Mouse (Mus musculus) left cerebral cortex, postnatal 10 days (tissue): Measurements from ENCODE around the gene Fbxo36. TPM values are rescaled to one million over a fixed set of nuclear protein-coding genes. Genes with fewer than 3 reads are reported as not detected.

Experiments used
- DNase-seq, 2 experiments: peaks; one replicate each; pipeline ENCODE4 v3.0.0; 2021 to 2022; ENCODE audit warnings: low spot score in 2 of 2, mixed read lengths in 1 of 2; ENCODE audit errors: extremely low spot score in 1 of 2
- intact Hi-C: fragments of 180-260 bp; cut with DNase I; formaldehyde crosslinking; loops from one replicate; pipeline ENCODE4 v1.15.1; 2025
- total RNA-seq, 2 experiments: library from RNA; stranded (reverse); gene quantifications; 2 replicates each; pipeline ENCODE4 v1.2.3; 2021

Gene Fbxo36
- total RNA-seq, result 1 to 10 TPM; 1.7 to 1.8 TPM

GRCm38 (mm10) chr1:84839309-84840017 is at the start of gene Fbxo36:
Gene Fbxo36, plus strand, starts transcription at chr1:84839841.
- peak; percentile 92 to 98 for DNase-seq
- intact Hi-C loops, result no loop called here

- intact Hi-C loops, result no loop called here
- DNase-seq, result no peak
These were observed 48.2 kb upstream of the Fbxo36 start for GRCm38 (mm10) chr1:84791393-84791792.

- DNase-seq, result no peak
- intact Hi-C loops, result no loop called here
These were observed 44.3 kb upstream of the Fbxo36 start for GRCm38 (mm10) chr1:84795335-84795734.

- intact Hi-C loops, result no loop called here
- no peak for DNase-seq
These were observed 40.5 kb upstream of the Fbxo36 start for GRCm38 (mm10) chr1:84799166-84799565.

- intact Hi-C loops, result no loop called here
- no peak for DNase-seq
These were observed 35.9 kb upstream of the Fbxo36 start for GRCm38 (mm10) chr1:84803788-84804187.

- DNase-seq, result no peak
These were observed 22.0 kb upstream of the Fbxo36 start for GRCm38 (mm10) chr1:84817596-84817995.

GRCm38 (mm10) chr1:84825091-84825490 is 14.6 kb upstream of the Fbxo36 start:
- no peak for DNase-seq
- intact Hi-C loops, result no loop called here

More at GRCm38 (mm10) chr1:84817596-84817995, 22.0 kb upstream of the Fbxo36 start:
- intact Hi-C loops, result no loop called here

- no peak for DNase-seq
- intact Hi-C loops, result no loop called here
These were observed 2.0 kb upstream of the Fbxo36 start for GRCm38 (mm10) chr1:84837523-84838145.

- DNase-seq, result no peak
- intact Hi-C loops, result no loop called here
These were observed 1.5 kb upstream of the Fbxo36 start for GRCm38 (mm10) chr1:84838156-84838555.

GRCm38 (mm10) chr1:84838621-84839151 is 955 bp upstream of the Fbxo36 start:
- peak; percentile 51 to 88 for DNase-seq
- intact Hi-C loops, result no loop called here

- intact Hi-C loops, result no loop called here
- DNase-seq, result no peak
These were observed 500 bp downstream of the Fbxo36 start, which contains the start of gene Trip12 for GRCm38 (mm10) chr1:84840018-84840664. Gene Trip12, minus strand, starts transcription at chr1:84840516.

GRCm38 (mm10) chr1:84841061-84841460 is 1.4 kb downstream of the Fbxo36 start:
- DNase-seq, result no peak
- intact Hi-C loops, result no loop called here

- DNase-seq, result no peak
- intact Hi-C loops, result no loop called here
These were observed 3.7 kb downstream of the Fbxo36 start for GRCm38 (mm10) chr1:84843366-84843765.

GRCm38 (mm10) chr1:84847698-84848097 is 8.1 kb downstream of the Fbxo36 start:
- DNase-seq, result no peak
- intact Hi-C loops, result no loop called here

GRCm38 (mm10) chr1:84848335-84848734 is 8.7 kb downstream of the Fbxo36 start:
- intact Hi-C loops, result no loop called here
- no peak for DNase-seq

- no peak for DNase-seq
- intact Hi-C loops, result no loop called here
These were observed 9.3 kb downstream of the Fbxo36 start for GRCm38 (mm10) chr1:84848801-84849455.

- intact Hi-C loops, result no loop called here
These were observed 10.2 kb downstream of the Fbxo36 start for GRCm38 (mm10) chr1:84849804-84850203.

GRCm38 (mm10) chr1:84850471-84850870 is 10.8 kb downstream of the Fbxo36 start:
- no peak for DNase-seq

More at GRCm38 (mm10) chr1:84849804-84850203, 10.2 kb downstream of the Fbxo36 start:
- DNase-seq, result no peak

More at GRCm38 (mm10) chr1:84850471-84850870, 10.8 kb downstream of the Fbxo36 start:
- intact Hi-C loops, result no loop called here
